Comparison of ENCODE assay signal across 30 mouse cellular contexts in genomic region chr8:70884683-70885082, GRCm38 (mm10). TPM values are rescaled to one million over a fixed set of nuclear protein-coding genes. Genes with fewer than 3 reads are reported as not detected.
"Had no signal": no experiment of that assay in that cellular context is flagged by ENCODE, and none has a peak within 500 bp of the region (broad histone marks: within the 10 kb centered on the region; RNA-seq: fewer than 3 reads in every experiment).

No protein-coding gene starts in this region.

- H3K4me2 ChIP-seq: heart, embryonic 11.5 days; heart, embryonic 13.5 days; heart, embryonic 15.5 days; hindbrain, embryonic 13.5 days; hindbrain, embryonic 15.5 days; kidney, embryonic 15.5 days; limb, embryonic 12.5 days; liver, embryonic 11.5 days; liver, embryonic 13.5 days; liver, embryonic 15.5 days had no signal

- H3K9me3 ChIP-seq: heart, embryonic 13.5 days; heart, embryonic 15.5 days; hindbrain, embryonic 13.5 days; hindbrain, embryonic 15.5 days; kidney, embryonic 15.5 days; limb, embryonic 10.5 days; limb, embryonic 12.5 days; liver, embryonic 13.5 days; liver, embryonic 15.5 days had no signal

- H3K9ac ChIP-seq: heart, embryonic 13.5 days; heart, embryonic 15.5 days; hindbrain, embryonic 15.5 days; kidney, embryonic 15.5 days; limb, embryonic 12.5 days; liver, embryonic 13.5 days; liver, embryonic 15.5 days had no signal

- H3K36me3 ChIP-seq: heart, embryonic 13.5 days; heart, embryonic 15.5 days; hindbrain, embryonic 13.5 days; hindbrain, embryonic 15.5 days; kidney, embryonic 15.5 days; limb, embryonic 12.5 days; liver, embryonic 13.5 days; liver, embryonic 15.5 days had no signal

- DNase-seq: gastrocnemius, postnatal 10 days; gastrocnemius, postnatal 25 days; heart, adult 18-20 months; heart, postnatal 14 days; heart, postnatal 36 days; kidney, adult 11 months; kidney, adult 2 months; kidney, adult 9 months; kidney, postnatal 14 days; kidney, postnatal 36 days; layer of hippocampus, adult 9-11 months; layer of hippocampus, postnatal 36 days; liver; liver, embryonic 13.5 days had no signal

- H3K4me3 ChIP-seq: gastrocnemius, adult 2 months; heart, embryonic 13.5 days; heart, embryonic 15.5 days; hindbrain, embryonic 13.5 days; hindbrain, embryonic 15.5 days; kidney, embryonic 15.5 days; limb, embryonic 10.5 days; limb, embryonic 12.5 days; liver, embryonic 13.5 days; liver, embryonic 15.5 days had no signal

- ATAC-seq: hindbrain, postnatal 0 days; intestine, embryonic 16.5 days had no signal

- H3K27ac ChIP-seq: gastrocnemius, adult 2 months; heart, embryonic 13.5 days; heart, embryonic 15.5 days; hindbrain, embryonic 13.5 days; hindbrain, embryonic 15.5 days; hindbrain, postnatal 0 days; kidney, embryonic 15.5 days; kidney, postnatal 0 days; limb, embryonic 10.5 days; limb, embryonic 12.5 days; liver, embryonic 13.5 days; liver, embryonic 15.5 days had no signal

- H3K4me1 ChIP-seq: hindbrain, embryonic 15.5 days had no signal

RNA-seq across cellular contexts. Expression of gene Slc5a5, which starts 7.9 kb away (rescaled TPM):
- total RNA-seq: gastrocnemius, adult 2 months; gastrocnemius, postnatal 25 days; gastrocnemius, postnatal 4 days; heart, adult 18-20 months; heart, postnatal 36 days; hematopoietic stem cell, adult 5-6 weeks had no signal
- polyA plus RNA-seq: liver, embryonic 15.5 days had no signal
